Mouse (Mus musculus) cerebellum, adult 9-11 months (tissue): ENCODE data around the gene 1700034J05Rik.

Experiments used
- DNase-seq: peaks from one replicate; pipeline ENCODE4 v3.0.0; 2022

Gene 1700034J05Rik

GRCm38 (mm10) chr6:146963396-146964150, 9.4 kb upstream of the 1700034J05Rik start:
- no peak for DNase-seq

- no peak for DNase-seq
Measured at GRCm38 (mm10) chr6:146961832-146962481, 7.7 kb upstream of the 1700034J05Rik start.

GRCm38 (mm10) chr6:146960956-146961355, 6.7 kb upstream of the 1700034J05Rik start:
- DNase-seq, result no peak

DNA sequence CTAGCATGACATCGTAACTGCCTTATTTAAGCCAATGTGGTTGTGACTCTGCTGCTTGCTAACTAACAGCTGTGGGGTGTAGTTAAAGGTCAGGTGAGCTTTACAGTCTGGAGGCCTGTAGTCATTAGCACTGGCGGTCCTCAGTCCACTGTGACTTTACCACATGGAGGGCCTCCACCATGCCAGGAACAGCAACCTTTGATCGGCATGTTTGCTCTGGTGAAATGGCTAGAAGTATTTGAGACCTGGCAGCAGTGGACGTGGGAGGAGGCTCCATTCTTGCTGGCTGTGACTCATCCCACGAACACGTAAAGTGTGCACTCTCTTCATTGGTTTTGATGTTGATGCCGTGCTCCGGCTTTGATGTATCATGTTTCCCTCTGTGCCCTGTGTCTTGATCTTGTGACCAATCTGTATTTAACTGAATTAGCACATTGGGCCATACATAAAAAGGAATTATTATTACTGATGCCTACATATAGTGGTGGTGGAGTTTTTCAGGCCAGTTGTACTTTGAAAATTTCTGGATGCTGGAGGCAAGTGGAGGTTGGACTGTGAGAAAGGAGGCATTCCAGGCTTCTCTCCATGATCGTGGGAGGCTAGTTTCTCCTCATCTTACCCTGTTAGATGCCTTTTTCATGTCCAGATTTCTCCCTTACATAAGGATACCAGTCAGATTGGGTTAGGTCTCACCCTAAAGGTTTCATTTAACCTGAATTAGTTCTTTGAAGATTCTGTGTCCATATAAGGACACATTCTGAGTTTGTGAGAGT, 5.9 kb upstream of the 1700034J05Rik start:
- no peak for DNase-seq

DNA sequence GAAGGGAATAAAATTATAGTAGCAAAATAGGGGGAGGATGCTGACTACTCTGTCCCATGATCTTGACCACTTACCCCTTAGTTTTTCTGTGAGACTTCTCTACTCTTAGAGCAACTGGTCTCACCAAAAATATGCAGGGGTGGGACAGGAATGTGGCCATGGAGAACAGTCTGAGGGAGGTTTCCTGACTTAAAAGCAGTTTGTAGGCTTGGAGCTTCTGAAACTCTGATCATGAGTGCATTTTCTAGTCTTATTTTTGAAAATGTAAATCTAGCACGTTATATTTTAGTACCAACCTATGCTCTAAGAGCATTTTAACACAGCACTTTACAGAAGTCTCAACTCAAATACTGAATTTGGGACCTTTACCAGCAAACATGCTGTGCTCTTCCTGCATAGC, 4.5 kb upstream of the 1700034J05Rik start:
- no peak for DNase-seq

DNA sequence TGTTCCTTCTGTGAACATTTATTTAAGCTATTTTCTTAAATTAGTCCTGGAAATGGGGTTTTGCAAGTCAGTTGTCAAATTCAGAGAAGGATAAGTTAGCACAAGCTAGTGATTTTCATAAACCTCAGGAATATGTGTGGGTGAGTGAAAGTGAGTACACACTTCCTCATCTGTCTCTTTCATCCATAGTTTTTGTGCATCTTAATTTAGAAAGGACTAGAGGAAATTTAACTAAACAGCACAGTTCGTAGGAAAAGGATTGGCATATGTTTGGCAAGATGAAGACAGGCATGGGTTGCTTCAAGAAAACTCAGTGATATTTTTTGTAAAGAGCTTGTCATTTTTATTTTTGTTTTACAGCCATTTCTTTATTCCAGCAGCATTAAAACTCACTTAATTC, 2.7 kb upstream of the 1700034J05Rik start:
- no peak for DNase-seq

DNA sequence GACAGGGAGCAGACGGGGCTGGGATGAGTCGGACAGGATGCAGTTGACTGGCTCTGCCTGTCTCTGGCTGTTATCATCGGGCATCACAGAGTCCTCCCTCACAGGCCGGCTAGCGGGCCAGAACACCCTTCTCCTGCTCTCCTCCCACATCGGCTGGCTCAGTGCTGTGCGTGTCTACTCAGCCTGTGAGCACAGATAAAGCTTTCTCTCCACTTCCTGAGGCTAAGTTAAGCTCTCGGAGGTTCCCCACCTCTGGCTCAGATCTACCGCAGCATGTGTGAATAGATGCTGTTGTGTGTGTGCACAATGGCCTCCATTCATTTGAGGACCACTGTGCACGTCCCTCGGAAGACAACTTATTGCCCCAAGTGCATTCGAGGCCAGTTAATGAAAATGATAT, 1.7 kb upstream of the 1700034J05Rik start:
- no peak for DNase-seq

GRCm38 (mm10) chr6:146955475-146955874, 1.3 kb upstream of the 1700034J05Rik start:
- DNase-seq, result no peak

DNA sequence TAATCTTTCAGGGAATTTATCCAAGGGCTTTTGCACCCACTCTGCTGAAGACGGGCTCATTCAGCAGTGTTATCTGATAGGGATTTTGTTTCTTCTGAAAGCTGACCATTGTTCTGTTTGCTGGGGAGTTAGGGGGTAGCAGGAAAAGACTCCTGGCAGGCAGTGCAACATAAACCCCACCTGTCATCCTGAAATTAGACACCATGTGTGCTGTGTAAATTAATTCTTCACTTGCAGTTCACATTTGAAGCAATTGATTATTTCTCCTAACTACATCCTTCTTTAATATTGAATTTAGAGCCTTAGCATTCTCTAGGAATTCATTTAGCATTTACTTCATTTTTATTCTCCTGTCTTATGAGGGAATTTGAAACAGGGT, 3.8 kb downstream of the 1700034J05Rik start:
- no peak for DNase-seq

- no peak for DNase-seq
Measured at GRCm38 (mm10) chr6:146949682-146950453, 4.4 kb downstream of the 1700034J05Rik start.

DNA sequence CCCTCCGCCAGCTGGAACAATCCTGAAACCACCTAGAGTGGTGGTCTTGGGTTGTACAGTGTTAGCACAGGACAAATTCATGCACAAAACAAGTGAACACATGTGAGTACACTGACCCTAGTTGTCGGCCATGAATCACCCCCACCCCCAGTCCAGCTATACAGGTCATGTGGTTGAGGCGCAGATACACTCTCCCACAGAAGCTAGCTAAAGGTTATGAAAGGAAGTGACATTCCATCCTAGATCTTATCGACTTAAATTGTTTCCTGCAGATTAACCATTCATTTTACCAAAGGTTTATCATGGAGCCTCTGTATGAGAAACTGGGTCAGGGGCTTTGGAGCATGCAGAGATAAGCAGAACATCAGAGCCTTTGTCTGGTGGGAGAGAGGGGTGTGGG, 7.0 kb downstream of the 1700034J05Rik start:
- no peak for DNase-seq

DNA sequence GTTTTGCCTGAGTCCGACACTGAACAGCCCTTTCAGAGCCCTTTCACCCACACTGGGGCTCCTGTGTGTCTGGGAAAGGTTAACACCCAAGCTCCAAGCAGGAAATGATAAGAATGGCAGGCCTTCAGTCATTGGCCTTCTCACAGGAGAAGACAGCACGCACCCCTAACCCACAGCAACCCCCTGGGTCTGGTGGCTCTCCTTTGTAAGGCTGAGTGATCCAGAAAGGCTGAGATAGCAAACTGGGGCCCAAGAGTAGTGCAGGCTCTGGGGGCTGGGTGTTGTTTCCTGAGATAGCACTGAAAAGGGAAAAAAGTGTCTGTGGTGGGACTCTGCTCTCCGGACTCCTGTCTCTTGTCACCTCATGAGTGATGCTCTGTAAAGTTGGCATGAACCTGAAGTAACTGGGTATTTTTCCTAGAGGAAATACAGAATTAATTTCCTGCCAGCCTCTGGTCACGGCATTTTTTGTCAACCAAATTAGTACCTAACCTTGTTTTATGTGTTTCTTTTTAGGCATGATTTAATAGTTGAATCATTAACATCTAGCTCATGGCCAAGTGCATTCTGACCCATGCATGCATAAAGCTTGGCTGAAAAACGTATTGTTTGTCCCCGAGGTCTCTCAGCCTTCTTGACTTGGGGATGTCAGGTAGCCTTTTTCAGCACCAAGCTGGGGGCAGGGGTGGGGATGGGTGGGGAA, 7.7 kb downstream of the 1700034J05Rik start:
- no peak for DNase-seq

- no peak for DNase-seq
Measured at GRCm38 (mm10) chr6:146944830-146945229, 9.4 kb downstream of the 1700034J05Rik start.

GRCm38 (mm10) chr6:146944009-146944408, 10.2 kb downstream of the 1700034J05Rik start:
- no peak for DNase-seq

- DNase-seq, result no peak
Measured at GRCm38 (mm10) chr6:146941505-146942275, 12.5 kb downstream of the 1700034J05Rik start.

DNA sequence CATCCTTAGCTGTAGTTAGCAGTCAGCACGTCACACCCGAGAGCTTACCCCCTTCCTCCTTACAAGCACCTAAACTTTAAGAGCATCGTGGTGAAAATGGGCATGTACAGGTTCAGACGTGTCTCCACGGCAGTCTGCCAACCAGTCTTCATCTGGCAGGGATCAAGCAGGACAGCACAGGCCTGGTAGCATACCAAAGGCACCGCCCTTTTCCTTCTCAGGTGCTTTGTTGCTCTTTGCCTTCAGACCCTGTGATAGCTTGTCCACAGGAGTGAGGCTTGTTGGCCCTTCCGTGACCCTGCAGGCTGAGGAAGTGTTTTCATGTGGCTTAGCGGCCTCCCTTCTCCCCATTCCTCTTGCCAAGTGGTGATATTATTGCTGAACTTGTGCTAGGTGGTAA, 15.2 kb downstream of the 1700034J05Rik start:
- DNase-seq, result no peak

DNA sequence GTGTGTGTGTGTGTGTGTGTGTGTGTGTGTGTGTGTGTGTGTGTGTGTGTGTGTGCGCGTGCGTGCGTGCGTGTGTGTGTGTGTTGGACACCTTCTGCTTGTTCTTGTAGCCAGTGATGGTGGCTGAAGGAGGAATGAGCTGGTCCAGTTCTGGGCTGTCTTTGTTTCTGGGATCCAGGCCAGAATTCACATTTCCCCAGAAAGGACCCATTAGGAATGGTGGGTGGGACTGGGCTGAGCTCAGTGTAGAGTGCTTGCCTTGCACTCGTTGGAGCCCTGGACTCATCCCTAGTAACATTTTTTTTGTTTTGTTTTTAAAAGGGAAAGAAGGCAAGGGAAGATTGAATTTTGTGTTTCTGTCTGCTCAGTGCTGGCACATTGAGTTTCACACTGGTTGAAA, 18.3 kb downstream of the 1700034J05Rik start:
- no peak for DNase-seq

GRCm38 (mm10) chr6:146933123-146933522, 21.1 kb downstream of the 1700034J05Rik start:
- no peak for DNase-seq

DNA sequence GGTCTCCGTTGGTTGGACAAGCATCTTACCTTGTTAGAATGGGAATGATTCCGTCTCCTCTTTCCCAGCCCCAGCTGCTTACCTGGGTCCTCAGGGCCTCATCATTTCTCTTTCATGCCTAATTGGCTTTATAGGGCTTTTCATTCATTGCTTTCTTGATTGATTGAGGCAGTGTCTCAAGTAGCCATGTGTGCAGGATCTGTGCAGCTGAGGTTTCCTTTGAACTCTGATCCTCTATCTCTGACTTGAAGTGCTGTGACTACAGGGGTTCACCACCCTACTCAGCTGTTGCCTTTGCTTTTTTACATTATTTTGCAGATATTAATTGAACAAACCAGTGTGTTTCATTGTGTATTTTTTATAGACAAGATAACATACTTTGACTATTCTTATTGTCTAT, 25.2 kb downstream of the 1700034J05Rik start:
- DNase-seq, result no peak

GRCm38 (mm10) chr6:146928108-146928507, 26.1 kb downstream of the 1700034J05Rik start:
- DNase-seq, result no peak

GRCm38 (mm10) chr6:146926415-146926980, 27.7 kb downstream of the 1700034J05Rik start:
- no peak for DNase-seq
